Mouse (Mus musculus) ES-E14 (cell line): Measurements from ENCODE around the gene Cxcr5.

Experiments
- HCFC1 ChIP-seq: IDR thresholded peaks from 2 replicates; pipeline ENCODE4 v1.6.1; 2012; ENCODE audit warnings: low read length, inconsistent platforms, borderline replicate concordance; ENCODE audit not compliant: insufficient read depth
- ZC3H11A ChIP-seq: IDR thresholded peaks from 2 replicates; pipeline ENCODE4 v1.6.1; 2012; ENCODE audit warnings: low read depth, mild to moderate bottlenecking, inconsistent platforms, low read length, borderline replicate concordance

- TF ChIP-seq ZC3H11A (no peak), HCFC1 (no peak)
Measured at GRCm38 (mm10) chr9:44484311-44485104, 77.2 kb downstream of the Cxcr5 start.
